Mouse (Mus musculus) gastrocnemius, postnatal 25 days (tissue): Measurements from ENCODE around the gene Slc44a4. TPM values are rescaled to one million over a fixed set of nuclear protein-coding genes. Genes with fewer than 3 reads are reported as not detected.

Experiments used
- DNase-seq: peaks from one replicate; pipeline ENCODE4 v3.0.0; 2022
- long read RNA-seq, 2 experiments: library from polyadenylated mRNA; stranded (forward); transcript quantifications; one replicate each; pipeline ENCODE4 v2.0.0; 2021
- total RNA-seq, 2 experiments: library from RNA; stranded (reverse); gene quantifications; 1 replicate in 1 of 2; 2 replicates in 1 of 2; pipeline ENCODE4 v1.2.3; 2021

Gene Slc44a4
- not detected for total RNA-seq
- long read RNA-seq, experiment 1: 0 reads
- long read RNA-seq, experiment 2, partial matches to known transcripts: 0 of 1 reads
- long read RNA-seq, experiment 2, other reads (novel, unspliced or antisense): 1 of 1 reads

GRCm38 (mm10) chr17:34913930-34914665, at the start of gene Slc44a4:
Slc44a4 (plus strand) TSS chr17:34914466.
- DNase-seq: no peak

- DNase-seq: no peak
Measured at GRCm38 (mm10) chr17:34865981-34866380, 48.3 kb upstream of the Slc44a4 start.

- DNase-seq: no peak
Measured at GRCm38 (mm10) chr17:34874321-34874720, 39.9 kb upstream of the Slc44a4 start.

- DNase-seq: no peak
Measured at GRCm38 (mm10) chr17:34879336-34879879, 34.9 kb upstream of the Slc44a4 start, which contains the start of gene Zbtb12. Zbtb12 (plus strand) TSS chr17:34879483.

GRCm38 (mm10) chr17:34881166-34881565, 33.1 kb upstream of the Slc44a4 start:
- no peak for DNase-seq

- DNase-seq: no peak
Measured at GRCm38 (mm10) chr17:34881683-34882310, 32.5 kb upstream of the Slc44a4 start, which contains the start of gene Gm20547. Gm20547 (minus strand) TSS chr17:34882042.

- DNase-seq: no peak
Measured at GRCm38 (mm10) chr17:34883332-34883731, 30.9 kb upstream of the Slc44a4 start.

- no peak for DNase-seq
Measured at GRCm38 (mm10) chr17:34884704-34885103, 29.6 kb upstream of the Slc44a4 start.

- no peak for DNase-seq
Measured at GRCm38 (mm10) chr17:34885615-34886014, 28.7 kb upstream of the Slc44a4 start.

- no peak for DNase-seq
Measured at GRCm38 (mm10) chr17:34887942-34888341, 26.3 kb upstream of the Slc44a4 start.

- no peak for DNase-seq
Measured at GRCm38 (mm10) chr17:34890074-34890743, 24.1 kb upstream of the Slc44a4 start.

GRCm38 (mm10) chr17:34891377-34891776, 22.9 kb upstream of the Slc44a4 start:
- no peak for DNase-seq

- DNase-seq: no peak
Measured at GRCm38 (mm10) chr17:34893072-34893824, 21.0 kb upstream of the Slc44a4 start.

GRCm38 (mm10) chr17:34894074-34894597, 20.1 kb upstream of the Slc44a4 start:
- DNase-seq: peak; percentile 94

- DNase-seq: peak; percentile 57
Measured at GRCm38 (mm10) chr17:34894801-34895530, 19.3 kb upstream of the Slc44a4 start.

- no peak for DNase-seq
Measured at GRCm38 (mm10) chr17:34895724-34896123, 18.5 kb upstream of the Slc44a4 start.

- no peak for DNase-seq
Measured at GRCm38 (mm10) chr17:34896366-34896765, 17.9 kb upstream of the Slc44a4 start.

- DNase-seq: no peak
Measured at GRCm38 (mm10) chr17:34897373-34898159, 16.7 kb upstream of the Slc44a4 start.

GRCm38 (mm10) chr17:34898160-34898586, 16.1 kb upstream of the Slc44a4 start, which contains the start of the genes C2 and Ehmt2:
C2 (minus strand) TSS chr17:34898265.
Ehmt2 (plus strand) TSS chr17:34898469.
- DNase-seq: peak; percentile 84

GRCm38 (mm10) chr17:34898706-34899052, 15.6 kb upstream of the Slc44a4 start:
- DNase-seq: no peak
